Mouse (Mus musculus): ENCODE results near the gene Fbxw7.

GRCm38 (mm10) chr3:84866866-84867265, 51.8 kb downstream of the Fbxw7 start:
- no peak for TF ChIP-seq CTCF (IDR thresholded peaks at IDR 0.05; ENCODE audit: low read depth, low read length)
- no peak for TF ChIP-seq POLR2AphosphoS5 (IDR thresholded peaks at IDR 0.05; ENCODE audit: insufficient replicate concordance, low read depth, low read length)
- TF ChIP-seq GATA1 (IDR thresholded peaks at IDR 0.05; ENCODE audit: borderline replicate concordance, low read length) = no peak
- TF ChIP-seq GATA2 (IDR thresholded peaks at IDR 0.05; ENCODE audit: borderline replicate concordance, low read depth, low read length) = no peak

All from G1E (cell line).